Mouse (Mus musculus): ENCODE data around the gene 4930444G20Rik. TPM values are rescaled to one million over a fixed set of nuclear protein-coding genes. Genes with fewer than 3 reads are reported as not detected.
A peak's percentile ranks its signal among the peaks of the same experiment; 100 is the strongest.
"Not testable (repeated sequence)": the region's sequence is repeated elsewhere in the genome, so short reads cannot be mapped to it uniquely, and the experiment has no call there.

The 4930444G20Rik gene
- not detected in 2 replicates for polyA plus RNA-seq (2011; ENCODE audit: insufficient read depth, insufficient read length, low read depth, missing spikeins)

DNA sequence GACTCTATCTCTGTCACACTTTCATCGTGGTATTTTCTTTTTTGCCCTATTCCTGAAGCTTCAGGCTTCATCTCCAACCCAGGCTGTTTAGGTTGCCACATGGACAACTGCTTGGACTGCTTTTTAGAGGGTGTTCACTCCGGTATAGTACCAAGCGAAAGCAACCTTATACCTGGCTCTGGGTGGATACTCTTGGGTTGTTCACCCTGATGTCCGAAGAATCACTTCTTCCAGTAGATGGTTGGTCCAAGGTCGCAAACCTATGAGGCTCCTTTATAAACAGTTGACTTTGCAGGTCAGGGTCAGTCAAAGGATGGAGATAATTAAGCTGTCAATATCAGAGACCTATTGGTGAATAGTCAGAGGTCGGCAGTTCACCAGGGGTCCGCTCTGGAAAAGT, at the start of gene 4930444G20Rik:
4930444G20Rik (minus strand) TSS at position 101 of the 400 bp plus-strand sequence.
- not testable (repeated sequence) for H3K27ac ChIP-seq (ENCODE audit: insufficient read depth, low read length); H3K4me3 ChIP-seq (ENCODE audit: low read depth, low read length); H3K27me3 ChIP-seq (ENCODE audit: control insufficient read depth, insufficient read depth, low read length, poor library complexity, severe bottlenecking); H3K4me1 ChIP-seq (ENCODE audit: control insufficient read depth, insufficient read depth, low read length); H3K36me3 ChIP-seq (ENCODE audit: control insufficient read depth, insufficient read depth, low read length, poor library complexity, severe bottlenecking); H3K9me3 ChIP-seq (replicated peaks; ENCODE audit: control insufficient read depth, insufficient read depth, low read length, poor library complexity, severe bottlenecking); H3K9ac ChIP-seq (ENCODE audit: low read depth, poor library complexity, severe bottlenecking)

DNA sequence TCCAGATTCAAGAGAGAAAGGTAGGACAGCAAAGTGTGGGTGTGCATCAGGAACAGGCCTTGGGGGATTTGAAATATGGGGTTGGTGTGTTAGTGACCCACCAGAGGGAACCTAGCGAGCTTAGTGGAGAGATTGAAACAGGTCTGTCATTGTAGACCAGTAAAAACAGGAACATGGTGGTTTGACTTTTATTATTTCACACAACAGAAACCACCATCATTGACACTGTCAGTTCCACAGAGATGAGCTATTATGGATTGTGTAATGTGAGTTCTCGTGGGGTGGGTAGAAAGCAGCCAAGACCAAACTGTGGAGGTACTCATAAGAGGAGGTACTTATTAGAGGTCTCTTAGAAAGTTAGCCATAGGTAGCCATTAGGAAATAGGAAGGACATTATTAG, 6.7 kb upstream of the 4930444G20Rik start:
- Histone ChIP-seq H3K4me1 (ENCODE audit: control insufficient read depth, insufficient read depth, low read length) (no peaks in the 10 kb centered on the region), H3K9me3 (replicated peaks; ENCODE audit: control insufficient read depth, insufficient read depth, low read length, poor library complexity, severe bottlenecking) (peaks cover 3% of the 10 kb centered on the region; the same call in 1 of the 2 replicates), H3K9ac (ENCODE audit: low read depth, poor library complexity, severe bottlenecking) (no peak overlapping the region), H3K4me3 (ENCODE audit: low read depth, low read length) (no peak overlapping the region), H3K27ac (ENCODE audit: insufficient read depth, low read length) (no peak overlapping the region), H3K27me3 (ENCODE audit: control insufficient read depth, insufficient read depth, low read length, poor library complexity, severe bottlenecking) (no peaks in the 10 kb centered on the region), H3K36me3 (ENCODE audit: control insufficient read depth, insufficient read depth, low read length, poor library complexity, severe bottlenecking) (no peaks in the 10 kb centered on the region)
- TF ChIP-seq POLR2A (IDR thresholded peaks at IDR 0.05; ENCODE audit: insufficient read depth, low read length) (no peak), EP300 (IDR thresholded peaks at IDR 0.05; ENCODE audit: insufficient read depth, low read depth, low read length) (no peak), CTCF (IDR thresholded peaks at IDR 0.05; ENCODE audit: low read depth, low read length) (no peak)

DNA sequence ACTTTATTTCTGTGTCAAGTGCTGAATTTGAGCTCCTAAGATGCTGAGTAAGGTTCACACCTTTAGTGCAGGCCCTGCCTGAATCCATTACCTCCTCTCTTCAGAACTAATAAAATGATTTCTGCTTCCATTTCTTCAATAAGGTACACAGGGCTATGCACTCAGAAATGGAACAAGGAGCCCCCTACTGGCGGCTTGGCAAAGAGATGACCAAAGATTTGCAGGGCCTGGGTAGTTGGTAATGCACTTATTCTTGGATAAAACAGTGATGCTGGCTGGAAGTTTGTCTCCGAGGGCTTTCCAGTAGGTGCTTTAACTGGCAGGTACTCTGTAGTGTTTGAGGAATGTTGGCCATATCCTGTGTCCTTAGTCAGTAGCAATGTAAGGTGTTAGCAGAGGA, 4.9 kb upstream of the 4930444G20Rik start:
- Histone ChIP-seq H3K9me3 (replicated peaks; ENCODE audit: control insufficient read depth, insufficient read depth, low read length, poor library complexity, severe bottlenecking) (no peaks in the 10 kb centered on the region), H3K4me1 (ENCODE audit: control insufficient read depth, insufficient read depth, low read length) (no peaks in the 10 kb centered on the region), H3K27me3 (ENCODE audit: control insufficient read depth, insufficient read depth, low read length, poor library complexity, severe bottlenecking) (no peaks in the 10 kb centered on the region), H3K4me3 (ENCODE audit: low read depth, low read length) (no peak overlapping the region), H3K9ac (ENCODE audit: low read depth, poor library complexity, severe bottlenecking) (no peak overlapping the region), H3K27ac (ENCODE audit: insufficient read depth, low read length) (no peak overlapping the region), H3K36me3 (ENCODE audit: control insufficient read depth, insufficient read depth, low read length, poor library complexity, severe bottlenecking) (no peaks in the 10 kb centered on the region)
- TF ChIP-seq EP300 (IDR thresholded peaks at IDR 0.05; ENCODE audit: insufficient read depth, low read depth, low read length), result no peak
- peak; percentile 9 for TF ChIP-seq CTCF (IDR thresholded peaks at IDR 0.05; ENCODE audit: low read depth, low read length)

DNA sequence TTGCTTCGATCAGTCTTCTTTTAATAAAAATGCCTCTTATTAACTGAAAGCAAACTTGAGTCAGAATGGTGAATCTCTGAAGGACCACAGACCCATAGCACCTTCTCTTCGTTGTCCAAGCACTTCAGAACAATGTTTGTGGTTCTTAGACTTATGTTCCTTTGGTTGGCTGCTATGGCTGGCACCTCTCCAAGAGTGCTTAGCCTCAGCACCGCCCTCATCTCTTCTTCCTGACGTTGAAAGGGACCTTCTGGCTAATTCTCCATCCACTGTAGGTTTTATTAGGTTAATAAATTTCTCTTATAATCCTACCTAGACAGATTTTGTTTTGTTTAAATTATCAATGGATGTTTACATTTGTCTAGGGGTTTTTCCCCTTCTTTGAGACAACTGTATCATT, 2.7 kb upstream of the 4930444G20Rik start:
- no peak overlapping the region for H3K4me3 ChIP-seq (ENCODE audit: low read depth, low read length)
- no peak overlapping the region for H3K27ac ChIP-seq (ENCODE audit: insufficient read depth, low read length)
- no peak overlapping the region for H3K9ac ChIP-seq (ENCODE audit: low read depth, poor library complexity, severe bottlenecking)
- no peaks in the 10 kb centered on the region; the same call in 1 of the 2 replicates for H3K9me3 ChIP-seq (replicated peaks; ENCODE audit: control insufficient read depth, insufficient read depth, low read length, poor library complexity, severe bottlenecking)
- H3K36me3 ChIP-seq (ENCODE audit: control insufficient read depth, insufficient read depth, low read length, poor library complexity, severe bottlenecking), result no peaks in the 10 kb centered on the region
- TF ChIP-seq CTCF (IDR thresholded peaks at IDR 0.05; ENCODE audit: low read depth, low read length) (no peak), POLR2A (IDR thresholded peaks at IDR 0.05; ENCODE audit: insufficient read depth, low read length) (no peak), EP300 (IDR thresholded peaks at IDR 0.05; ENCODE audit: insufficient read depth, low read depth, low read length) (no peak)
- no peaks in the 10 kb centered on the region for H3K4me1 ChIP-seq (ENCODE audit: control insufficient read depth, insufficient read depth, low read length)
- H3K27me3 ChIP-seq (ENCODE audit: control insufficient read depth, insufficient read depth, low read length, poor library complexity, severe bottlenecking), result no peaks in the 10 kb centered on the region

GRCm38 (mm10) chr10:22070168-22070567, 2.3 kb upstream of the 4930444G20Rik start:
- Histone ChIP-seq H3K4me1 (ENCODE audit: control insufficient read depth, insufficient read depth, low read length) (no peaks in the 10 kb centered on the region), H3K9ac (ENCODE audit: low read depth, poor library complexity, severe bottlenecking) (no peak overlapping the region), H3K9me3 (replicated peaks; ENCODE audit: control insufficient read depth, insufficient read depth, low read length, poor library complexity, severe bottlenecking) (no peaks in the 10 kb centered on the region; the same call in 1 of the 2 replicates), H3K4me3 (ENCODE audit: low read depth, low read length) (no peak overlapping the region), H3K36me3 (ENCODE audit: control insufficient read depth, insufficient read depth, low read length, poor library complexity, severe bottlenecking) (no peaks in the 10 kb centered on the region), H3K27ac (ENCODE audit: insufficient read depth, low read length) (no peak overlapping the region), H3K27me3 (ENCODE audit: control insufficient read depth, insufficient read depth, low read length, poor library complexity, severe bottlenecking) (no peaks in the 10 kb centered on the region)
- no peak for TF ChIP-seq POLR2A (IDR thresholded peaks at IDR 0.05; ENCODE audit: insufficient read depth, low read length)
- no peak for TF ChIP-seq CTCF (IDR thresholded peaks at IDR 0.05; ENCODE audit: low read depth, low read length)
- TF ChIP-seq EP300 (IDR thresholded peaks at IDR 0.05; ENCODE audit: insufficient read depth, low read depth, low read length), result no peak

DNA sequence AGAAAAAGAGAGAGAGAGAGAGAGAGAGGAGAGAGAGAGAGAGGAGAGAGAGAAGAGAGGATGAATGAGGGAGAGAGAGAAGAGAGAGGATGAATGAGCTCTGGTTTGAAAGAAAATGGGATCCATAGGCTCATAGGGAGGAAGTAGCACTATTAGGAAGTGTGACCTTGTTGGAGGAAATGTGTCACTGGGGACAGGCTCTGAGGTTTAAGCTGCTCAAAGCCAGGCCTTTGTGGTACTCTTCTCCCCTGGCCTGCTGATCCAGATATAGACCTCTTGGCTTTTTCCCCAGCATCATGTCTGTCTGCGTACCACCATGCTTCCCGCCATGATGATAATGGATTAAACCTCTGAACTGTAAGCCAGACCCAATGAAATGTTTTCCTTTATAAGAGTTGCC, 8.5 kb downstream of the 4930444G20Rik start:
- no peaks in the 10 kb centered on the region for H3K9me3 ChIP-seq (replicated peaks; ENCODE audit: control insufficient read depth, insufficient read depth, low read length, poor library complexity, severe bottlenecking)
- no peak overlapping the region for H3K4me3 ChIP-seq (ENCODE audit: low read depth, low read length)
- H3K4me1 ChIP-seq (ENCODE audit: control insufficient read depth, insufficient read depth, low read length), result no peaks in the 10 kb centered on the region
- H3K36me3 ChIP-seq (ENCODE audit: control insufficient read depth, insufficient read depth, low read length, poor library complexity, severe bottlenecking), result no peaks in the 10 kb centered on the region
- peak overlapping the region; percentile 63 for H3K9ac ChIP-seq (ENCODE audit: low read depth, poor library complexity, severe bottlenecking)
- TF ChIP-seq EP300 (IDR thresholded peaks at IDR 0.05; ENCODE audit: insufficient read depth, low read depth, low read length) (no peak), CTCF (IDR thresholded peaks at IDR 0.05; ENCODE audit: low read depth, low read length) (no peak), POLR2A (IDR thresholded peaks at IDR 0.05; ENCODE audit: insufficient read depth, low read length) (no peak)
- H3K27ac ChIP-seq (ENCODE audit: insufficient read depth, low read length), result no peak overlapping the region
- H3K27me3 ChIP-seq (ENCODE audit: control insufficient read depth, insufficient read depth, low read length, poor library complexity, severe bottlenecking), result no peaks in the 10 kb centered on the region

Measured in ES-Bruce4 (cell line).